In genomic region chr10:95595852-95596639, GRCm38 (mm10) we compare ENCODE assay signal across 13 mouse cellular contexts. TPM values are rescaled to one million over a fixed set of nuclear protein-coding genes. Genes with fewer than 3 reads are reported as not detected.
DNase-seq lines count a peak whose midpoint lies in the region; ATAC-seq and TF ChIP-seq lines count a peak whose summit lies in the region.
"Had no signal": no experiment of that assay in that cellular context is flagged by ENCODE, and none has a peak within 500 bp of the region (broad histone marks: within the 10 kb centered on the region; RNA-seq: fewer than 3 reads in every experiment).

No protein-coding gene starts in this region.

- H3K9me3 ChIP-seq in heart, embryonic 11.5 days (replicated peaks; ENCODE audit: control insufficient read depth, low read length) = no peaks in the 10 kb centered on the region
- H3K9me3 ChIP-seq in ES-Bruce4 (replicated peaks; ENCODE audit: control insufficient read depth, insufficient read depth, low read length, poor library complexity, severe bottlenecking) = no peaks in the 10 kb centered on the region
- H3K9me3 ChIP-seq in liver, postnatal 0 days (ENCODE audit: low read length) = no peaks in the 10 kb centered on the region
- H3K9me3 ChIP-seq: embryonic facial prominence, embryonic 15.5 days; liver, embryonic 15.5 days; neural tube, embryonic 12.5 days had no signal

- 26% methylated on average over 8 of the region's 8 CpGs for WGBS in heart, embryonic 11.5 days (ENCODE audit: insufficient replicate concordance)
- 54% methylated on average over 8 of the region's 8 CpGs for WGBS in liver, postnatal 0 days (ENCODE audit: insufficient replicate concordance)

- no peak overlapping the region for H3K4me3 ChIP-seq in heart, embryonic 11.5 days (ENCODE audit: low read depth, low read length)
- H3K4me3 ChIP-seq in ES-Bruce4 (ENCODE audit: low read depth, low read length) = no peak overlapping the region
- no peak overlapping the region for H3K4me3 ChIP-seq in liver, postnatal 0 days (ENCODE audit: low read depth, low read length)
- no peak overlapping the region for H3K4me3 ChIP-seq in gastrocnemius, adult 2 months
- H3K4me3 ChIP-seq: embryonic facial prominence, embryonic 15.5 days; liver, embryonic 15.5 days; neural tube, embryonic 12.5 days had no signal

- TF ChIP-seq POLR2A in ES-Bruce4 (IDR thresholded peaks at IDR 0.05; ENCODE audit: insufficient read depth, low read length) = no peak
- TF ChIP-seq POLR2A in brain, embryonic 14.5 days (IDR thresholded peaks at IDR 0.05; ENCODE audit: borderline replicate concordance, extremely low read depth, insufficient read depth, insufficient read length, poor library complexity, severe bottlenecking) = no peak

- DNase-seq in heart, postnatal 10 days = no peak
- peak; percentile 57 for DNase-seq in brain, embryonic 14.5 days (ENCODE audit: low read depth)
- DNase-seq in liver, postnatal 0 days = no peak
- no peak for DNase-seq in ovary, adult 18-20 months (ENCODE audit: low spot score)
- DNase-seq in adrenal gland, postnatal 4 days (ENCODE audit: low spot score in 2 of 2) = no peak
- no peak for DNase-seq in gastrocnemius, adult 2 months
- DNase-seq: cerebellum, postnatal 10 days; thymus, postnatal 4 days had no signal

- peak; percentile 96 for TF ChIP-seq EP300 in ES-Bruce4 (IDR thresholded peaks at IDR 0.05; ENCODE audit: insufficient read depth, low read depth, low read length)
- no peak for TF ChIP-seq EP300 in liver, postnatal 0 days (IDR thresholded peaks at IDR 0.05; ENCODE audit: low read depth)

- peak overlapping the region; percentile 32; the same call in 1 of the 2 replicates for H3K27ac ChIP-seq in heart, embryonic 11.5 days (ENCODE audit: low read depth, low read length)
- peak overlapping the region; percentile 32 for H3K27ac ChIP-seq in ES-Bruce4 (ENCODE audit: insufficient read depth, low read length)
- no peak overlapping the region for H3K27ac ChIP-seq in liver, postnatal 0 days (ENCODE audit: low read depth)
- no peak overlapping the region for H3K27ac ChIP-seq in gastrocnemius, adult 2 months
- H3K27ac ChIP-seq: embryonic facial prominence, embryonic 15.5 days; liver, embryonic 15.5 days; neural tube, embryonic 12.5 days had no signal

- no peak for TF ChIP-seq CTCF in ES-Bruce4 (IDR thresholded peaks at IDR 0.05; ENCODE audit: low read depth, low read length)
- TF ChIP-seq CTCF in brain, embryonic 14.5 days (IDR thresholded peaks at IDR 0.05; ENCODE audit: borderline replicate concordance, extremely low read depth, insufficient read depth, insufficient read length) = no peak
- no peak for TF ChIP-seq CTCF in liver, postnatal 0 days (IDR thresholded peaks at IDR 0.05; ENCODE audit: low read depth)
- TF ChIP-seq CTCF in gastrocnemius, adult 2 months (IDR thresholded peaks at IDR 0.05) = no peak

- no peaks in the 10 kb centered on the region for H3K27me3 ChIP-seq in heart, embryonic 11.5 days (ENCODE audit: control insufficient read depth, insufficient read depth, low read length)
- H3K27me3 ChIP-seq in ES-Bruce4 (ENCODE audit: control insufficient read depth, insufficient read depth, low read length, poor library complexity, severe bottlenecking) = no peaks in the 10 kb centered on the region
- no peaks in the 10 kb centered on the region for H3K27me3 ChIP-seq in liver, postnatal 0 days (ENCODE audit: insufficient read depth, low read length)
- H3K27me3 ChIP-seq: embryonic facial prominence, embryonic 15.5 days; liver, embryonic 15.5 days; neural tube, embryonic 12.5 days had no signal

- H3K9ac ChIP-seq in heart, embryonic 11.5 days (ENCODE audit: low read depth, low read length) = no peak overlapping the region
- H3K9ac ChIP-seq in ES-Bruce4 (ENCODE audit: low read depth, poor library complexity, severe bottlenecking) = no peak overlapping the region
- H3K9ac ChIP-seq in liver, postnatal 0 days (replicated peaks) = no peak overlapping the region
- H3K9ac ChIP-seq: embryonic facial prominence, embryonic 15.5 days; liver, embryonic 15.5 days; neural tube, embryonic 12.5 days had no signal

- intact Hi-C loops in heart, postnatal 10 days (cut with DNase I) = no loop called here
- intact Hi-C loops in gastrocnemius, adult 2 months (cut with DNase I) = no loop called here

- ATAC-seq in heart, embryonic 11.5 days (replicated peaks; ENCODE audit: insufficient number of reproducible peaks, low FRiP score, low TSS enrichment) = peak; percentile 44; the same call in 1 of the 2 replicates
- peak; percentile 55; the same call in 1 of the 2 replicates for ATAC-seq in liver, postnatal 0 days

- no peaks in the 10 kb centered on the region for H3K36me3 ChIP-seq in heart, embryonic 11.5 days (ENCODE audit: control insufficient read depth, insufficient read depth, low read length)
- no peaks in the 10 kb centered on the region for H3K36me3 ChIP-seq in ES-Bruce4 (ENCODE audit: control insufficient read depth, insufficient read depth, low read length, poor library complexity, severe bottlenecking)
- H3K36me3 ChIP-seq in liver, postnatal 0 days (replicated peaks; ENCODE audit: insufficient read depth, low read length) = no peaks in the 10 kb centered on the region
- H3K36me3 ChIP-seq: embryonic facial prominence, embryonic 15.5 days; liver, embryonic 15.5 days; neural tube, embryonic 12.5 days had no signal

- H3K4me1 ChIP-seq in heart, embryonic 11.5 days (ENCODE audit: control insufficient read depth, insufficient read depth, low read length) = peaks cover 9% of the 10 kb centered on the region
- H3K4me1 ChIP-seq in ES-Bruce4 (ENCODE audit: control insufficient read depth, insufficient read depth, low read length) = peaks cover 14% of the 10 kb centered on the region
- H3K4me1 ChIP-seq in liver, postnatal 0 days (ENCODE audit: insufficient read depth) = no peaks in the 10 kb centered on the region

- no peak overlapping the region; the same call in 1 of the 2 replicates for H3K4me2 ChIP-seq in heart, embryonic 11.5 days
- H3K4me2 ChIP-seq in liver, postnatal 0 days (ENCODE audit: low read depth, low read length) = no peak overlapping the region
- H3K4me2 ChIP-seq: embryonic facial prominence, embryonic 15.5 days; liver, embryonic 15.5 days; neural tube, embryonic 12.5 days had no signal

RNA-seq across cellular contexts. Expression of gene Nudt4, which starts 32.1 kb away (rescaled TPM):
- polyA plus RNA-seq in heart, embryonic 11.5 days (2014; fragmentation: Nextera tagmentation; extraction: Ambion mirVana) = 134 and 147 TPM in 2 replicates
- 100 to 1,000 TPM; 215 to 280 TPM for total RNA-seq in heart, postnatal 10 days (2021)
- 128 and 133 TPM in 2 replicates for polyA plus RNA-seq in ES-Bruce4 (2011; ENCODE audit: insufficient read depth, insufficient read length, low read depth, missing spikeins)
- 53.4 and 64.6 TPM in 2 replicates for polyA plus RNA-seq in brain, embryonic 14.5 days (2012; rRNA removed)
- polyA plus RNA-seq in liver, postnatal 0 days (2015; fragmentation: Nextera tagmentation; extraction: Ambion mirVana) = 52.9 and 56.7 TPM in 2 replicates
- total RNA-seq in adrenal gland, postnatal 4 days (2021) = 100 to 1,000 TPM; 126 to 147 TPM
- total RNA-seq in gastrocnemius, adult 2 months (2021) = 100 to 1,000 TPM; 182 to 332 TPM

Comparison
In these comparisons a context has a peak if more than half of its experiments do, and no peak if none do; other contexts are left out.
1. H3K27ac ChIP-seq: peak in heart, embryonic 11.5 days (single experiment) and ES-Bruce4 (single experiment); none in liver, postnatal 0 days (single experiment) and gastrocnemius, adult 2 months (single experiment).